Mouse (Mus musculus) adipose tissue, adult 10 weeks (tissue): ENCODE results near the gene Kcne1. TPM values are rescaled to one million over a fixed set of nuclear protein-coding genes. Genes with fewer than 3 reads are reported as not detected.

ENCODE experiments used
- polyA plus RNA-seq: library from polyadenylated mRNA; stranded (reverse); fragments of 350-450 nt; fragmentation: Illumina TruSeq; extraction: RNeasy Lipid Tissue Mini Kit (QIAGEN cat#74804); gene quantifications from one replicate; pipeline ENCODE4 v1.2.3, GENCODE M21; 2014; ENCODE audit warnings: low read depth, low replicate concordance

Kcne1 gene
- not detected for polyA plus RNA-seq

GRCm38 (mm10) chr16:92359229-92359628 is at the start of gene Kcne1:
Gene Kcne1 (minus strand): TSS chr16:92359468.

DNA sequence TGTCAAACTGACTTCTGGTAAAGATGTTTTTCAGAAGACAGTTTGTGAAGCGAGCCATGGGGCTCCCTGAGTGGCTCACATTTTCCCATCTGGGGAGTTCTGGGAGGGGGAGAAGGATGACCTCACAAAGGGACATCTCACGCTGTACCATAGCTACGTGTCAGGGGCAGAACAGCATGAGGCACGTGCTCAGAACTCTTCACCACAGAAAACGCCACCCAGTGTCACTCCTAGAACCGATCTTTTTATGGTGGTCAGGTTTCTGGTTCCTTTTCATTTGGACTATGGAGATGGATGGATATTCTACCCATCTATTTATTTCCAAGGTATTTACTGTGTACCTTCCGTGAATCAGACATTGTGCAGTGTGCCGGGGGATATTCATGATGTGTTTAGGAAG is 37.9 kb downstream of the Kcne1 start, which contains the start of gene Fam243:
Gene Fam243 (minus strand): TSS at position 101 of the 400 bp plus-strand sequence.

GRCm38 (mm10) chr16:92300649-92301411 is 58.4 kb downstream of the Kcne1 start, which contains the start of gene Smim11:
Gene Smim11 (plus strand): TSS chr16:92301286.

Other genes with a start within 250 kb of the Kcne1 start
- not detected for gene Kcne2, start 67.1 kb downstream of the Kcne1 start, polyA plus RNA-seq
- 73.3 TPM for gene Smim11, start 58.2 kb downstream of the Kcne1 start, polyA plus RNA-seq
- 6.2 TPM for gene Fam243, start 38.0 kb downstream of the Kcne1 start, polyA plus RNA-seq
- gene Rcan1, start 111.4 kb upstream of the Kcne1 start, polyA plus RNA-seq = 18.5 TPM
- gene Clic6, start 126.3 kb upstream of the Kcne1 start, polyA plus RNA-seq = 9.3 TPM